Mouse (Mus musculus) small intestine, adult 2 months (tissue): ENCODE data around the gene Vgll4. TPM values are rescaled to one million over a fixed set of nuclear protein-coding genes. Genes with fewer than 3 reads are reported as not detected.

Source experiments
- H3K27ac ChIP-seq: fragments of 200-500 bp; 2 replicates; pipeline ENCODE4 v1.5.1; 2012; ENCODE audit warnings: low read depth, low read length, control low read depth, inconsistent platforms; ENCODE audit not compliant: insufficient read depth
- H3K27me3 ChIP-seq: fragments of 200-500 bp; 2 replicates; pipeline ENCODE4 v1.6.1; 2012; ENCODE audit warnings: mild to moderate bottlenecking, moderate library complexity, low read length, inconsistent platforms; ENCODE audit not compliant: control insufficient read depth, insufficient read depth
- H3K36me3 ChIP-seq: fragments of 200-500 bp; 2 replicates; pipeline ENCODE4 v1.6.1; 2012; ENCODE audit warnings: mild to moderate bottlenecking, low read length, control low read depth, inconsistent platforms; ENCODE audit not compliant: control insufficient read depth, insufficient read depth
- H3K4me1 ChIP-seq: fragments of 200-500 bp; 2 replicates; pipeline ENCODE4 v1.6.1; 2012; ENCODE audit warnings: low read length, inconsistent platforms, mixed read lengths; ENCODE audit not compliant: control insufficient read depth, insufficient read depth, insufficient read length
- H3K4me3 ChIP-seq: fragments of 200-500 bp; 2 replicates; pipeline ENCODE4 v1.5.1; 2012; ENCODE audit warnings: low read depth, mild to moderate bottlenecking, control low read depth, inconsistent platforms, low read length, moderate library complexity
- CTCF ChIP-seq: fragments of 200-500 bp; IDR thresholded peaks from 2 replicates; pipeline ENCODE4 v1.5.1; 2012; ENCODE audit warnings: low read depth, mild to moderate bottlenecking, control low read depth, inconsistent platforms, low read length, moderate library complexity, mixed read lengths; ENCODE audit not compliant: insufficient replicate concordance, insufficient read length; ENCODE audit errors: extremely low read depth
- POLR2A ChIP-seq: fragments of 200-500 bp; IDR thresholded peaks from 2 replicates; pipeline ENCODE4 v1.6.1; 2012; ENCODE audit warnings: low read depth, mild to moderate bottlenecking, control low read depth, inconsistent platforms, low read length, moderate library complexity
- WGBS: fragments of 180-500 bp; shearing (Covaris S2); methylation state at CpG from one replicate; pipeline ENCODE4 v1.1.7; 2018; 5-methylcytosine and 5-hydroxymethylcytosine counted together
- polyA plus RNA-seq: library from polyadenylated mRNA; depleted of rRNA; stranded (reverse); fragments of >200 nt; gene quantifications from 2 replicates; pipeline ENCODE4 v1.2.3, GENCODE M21; 2012

The Vgll4 gene
- polyA plus RNA-seq, 1 experiment: 48.1 TPM

GRCm38 (mm10) chr6:114976915-114977419, 7.2 kb upstream of the Vgll4 start:
- no peaks in the 10 kb centered on the region for H3K27me3 ChIP-seq
- no peak overlapping the region for H3K4me3 ChIP-seq
- H3K27ac ChIP-seq: no peak overlapping the region
- 82% methylated on average over 7 of the region's 7 CpGs for WGBS
- H3K36me3 ChIP-seq: no peaks in the 10 kb centered on the region
- TF ChIP-seq CTCF: no peak
- TF ChIP-seq POLR2A: no peak
- H3K4me1 ChIP-seq: peaks cover 6% of the 10 kb centered on the region; the same call in 1 of the 2 replicates

DNA sequence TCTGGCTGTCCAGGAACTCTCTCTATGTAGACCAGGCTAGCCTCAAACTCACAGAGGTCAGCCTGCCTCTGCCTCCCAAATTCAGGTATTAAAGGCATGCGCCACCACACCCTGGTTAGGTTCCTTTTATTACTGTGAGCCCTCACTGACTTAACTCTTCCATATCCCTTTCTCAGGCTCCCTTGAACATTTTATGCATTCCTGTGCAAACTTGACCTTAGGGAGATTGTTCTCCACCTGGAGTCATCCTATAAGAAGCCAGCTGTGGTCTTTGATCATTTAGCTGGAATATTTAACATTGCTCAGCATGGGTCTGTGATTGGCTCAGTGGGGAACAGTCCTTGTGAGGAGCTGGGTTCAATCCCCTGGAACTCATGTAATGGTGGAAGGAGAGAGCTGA, 4.5 kb upstream of the Vgll4 start:
- WGBS: 93% methylated on average over 1 of the region's 1 CpGs

GRCm38 (mm10) chr6:114972988-114973387, 3.2 kb upstream of the Vgll4 start:
- no peak for TF ChIP-seq CTCF
- WGBS: 85% methylated on average over 1 of the region's 1 CpGs

More for the DNA sequence above, 4.5 kb upstream of the Vgll4 start:
- TF ChIP-seq CTCF (no peak), POLR2A (no peak)
- no peaks in the 10 kb centered on the region; the same call in 1 of the 2 replicates for H3K4me1 ChIP-seq
- H3K36me3 ChIP-seq: no peaks in the 10 kb centered on the region
- H3K27ac ChIP-seq: no peak overlapping the region
- no peak overlapping the region for H3K4me3 ChIP-seq
- H3K27me3 ChIP-seq: no peaks in the 10 kb centered on the region

GRCm38 (mm10) chr6:114970895-114971294, 1.1 kb upstream of the Vgll4 start:
- H3K27ac ChIP-seq: no peak overlapping the region
- TF ChIP-seq CTCF: peak; percentile 61; the same call in 1 of the 2 replicates
- TF ChIP-seq POLR2A: no peak
- H3K36me3 ChIP-seq: no peaks in the 10 kb centered on the region
- no peak overlapping the region for H3K4me3 ChIP-seq
- WGBS: 66% methylated on average over 5 of the region's 5 CpGs
- peaks cover 2% of the 10 kb centered on the region; the same call in 1 of the 2 replicates for H3K4me1 ChIP-seq
- H3K27me3 ChIP-seq: no peaks in the 10 kb centered on the region

More at GRCm38 (mm10) chr6:114972988-114973387, 3.2 kb upstream of the Vgll4 start:
- H3K36me3 ChIP-seq: no peaks in the 10 kb centered on the region
- H3K4me3 ChIP-seq: no peak overlapping the region
- no peaks in the 10 kb centered on the region; the same call in 1 of the 2 replicates for H3K4me1 ChIP-seq
- H3K27me3 ChIP-seq: no peaks in the 10 kb centered on the region
- no peak overlapping the region for H3K27ac ChIP-seq

DNA sequence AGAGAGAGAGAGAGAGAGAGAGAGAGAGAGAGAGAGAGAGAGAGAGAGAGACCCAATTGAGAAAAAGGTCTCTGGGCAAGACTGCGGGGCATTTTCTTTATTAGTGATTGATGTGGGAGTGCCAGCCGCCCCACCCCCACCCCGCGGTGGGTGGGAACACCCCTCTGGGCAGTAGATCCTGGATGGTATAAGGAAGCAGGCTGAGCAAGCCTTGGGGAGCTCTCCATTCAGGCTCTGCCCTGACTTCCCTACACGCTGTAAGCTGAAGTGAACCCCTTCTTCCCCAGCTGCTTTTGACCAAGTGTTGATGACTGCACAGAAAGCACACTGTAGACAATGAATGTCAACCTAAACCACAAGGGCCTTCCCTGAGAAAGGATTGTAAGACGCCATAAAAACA, 592 bp upstream of the Vgll4 start:
- Histone ChIP-seq H3K4me3 (no peak overlapping the region), H3K27me3 (no peaks in the 10 kb centered on the region), H3K27ac (peak overlapping the region; percentile 64), H3K4me1 (peaks cover 2% of the 10 kb centered on the region; the same call in 1 of the 2 replicates), H3K36me3 (no peaks in the 10 kb centered on the region)
- 9% methylated on average over 6 of the region's 6 CpGs for WGBS
- TF ChIP-seq POLR2A (no peak), CTCF (no peak)

GRCm38 (mm10) chr6:114968361-114969212, 1.2 kb downstream of the Vgll4 start:
- Histone ChIP-seq H3K4me3 (peak overlapping the region; percentile 82), H3K27ac (peak overlapping the region; percentile 55), H3K4me1 (peaks cover 13% of the 10 kb centered on the region), H3K27me3 (no peaks in the 10 kb centered on the region), H3K36me3 (no peaks in the 10 kb centered on the region)
- TF ChIP-seq CTCF (no peak), POLR2A (peak; percentile 69; the same call in 1 of the 2 replicates)
- WGBS: under 1% methylated on average over 79 of the region's 82 CpGs

DNA sequence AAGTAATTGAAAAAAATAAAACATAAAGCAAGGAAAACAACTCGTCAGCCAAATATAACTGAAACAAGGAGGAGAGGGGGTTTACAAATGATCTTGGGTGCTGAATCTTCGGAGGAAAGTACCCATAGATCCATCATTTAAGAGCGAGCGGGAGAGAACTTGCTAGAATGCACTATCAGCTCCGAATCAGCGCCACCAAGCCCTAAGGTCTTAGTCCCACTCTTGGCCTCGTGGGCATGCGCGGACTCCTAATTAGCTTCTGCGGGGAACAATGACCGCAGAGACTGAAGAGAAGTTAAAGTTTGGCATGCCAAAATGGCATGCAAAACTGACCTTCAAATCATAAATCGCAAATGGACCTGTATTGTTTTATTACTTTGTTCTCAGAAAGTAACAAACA, 2.2 kb downstream of the Vgll4 start:
- Histone ChIP-seq H3K36me3 (no peaks in the 10 kb centered on the region), H3K4me1 (peaks cover 15% of the 10 kb centered on the region), H3K4me3 (peak overlapping the region; percentile 52), H3K27me3 (no peaks in the 10 kb centered on the region), H3K27ac (0 out of 2 replicates have a peak overlapping the region, but pooled peaks have one; percentile 18)
- TF ChIP-seq CTCF (no peak), POLR2A (no peak)
- 28% methylated on average over 12 of the region's 12 CpGs for WGBS
